Mouse (Mus musculus) layer of hippocampus, adult 2 months (tissue): ENCODE data around the gene H2-Ob. TPM values are rescaled to one million over a fixed set of nuclear protein-coding genes. Genes with fewer than 3 reads are reported as not detected.

Source experiments
- DNase-seq, 2 experiments: peaks; one replicate each; pipeline ENCODE4 v3.0.0; 2022; ENCODE audit warnings: low spot score in 2 of 2
- H3K27ac ChIP-seq: fragments of 200-600 bp; 2 replicates; pipeline ENCODE4 v1.8.1; 2022
- H3K4me3 ChIP-seq: fragments of 200-600 bp; 2 replicates; pipeline ENCODE4 v1.8.1; 2022; ENCODE audit warnings: mild to moderate bottlenecking
- CTCF ChIP-seq: fragments of 200-600 bp; conservative IDR thresholded peaks from 2 replicates; pipeline ENCODE4 v1.8.1; 2022; ENCODE audit warnings: antibody characterized with exemption, mild to moderate bottlenecking, moderate library complexity
- total RNA-seq, 2 experiments: library from RNA; stranded (reverse); gene quantifications; 2 replicates each; pipeline ENCODE4 v1.2.3; 2021

Gene H2-Ob
- total RNA-seq, 2 experiments from 2014 or later = 0.17 TPM; not detected in 1

GRCm38 (mm10) chr17:34300691-34301566 is 62.2 kb downstream of the H2-Ob start:
- Histone ChIP-seq H3K4me3 (no peak overlapping the region), H3K27ac (no peak overlapping the region)
- TF ChIP-seq CTCF = no peak
- DNase-seq = no peak

- H3K4me3 ChIP-seq = no peak overlapping the region
- DNase-seq = no peak
- H3K27ac ChIP-seq = no peak overlapping the region
- TF ChIP-seq CTCF = no peak
Observed at GRCm38 (mm10) chr17:34301670-34302190, 63.0 kb downstream of the H2-Ob start.

GRCm38 (mm10) chr17:34303789-34304188 is 65.1 kb downstream of the H2-Ob start:
- DNase-seq = no peak
- TF ChIP-seq CTCF = no peak
- Histone ChIP-seq H3K4me3 (no peak overlapping the region), H3K27ac (no peak overlapping the region)

Other genes with a start within 250 kb of the H2-Ob start
- gene H2-K1, start 238.6 kb upstream of the H2-Ob start, total RNA-seq = 10 to 100 TPM; 20.7 to 22.5 TPM
- 10 to 100 TPM; 39.6 to 45.2 TPM for gene Ring1, start 214.2 kb upstream of the H2-Ob start, total RNA-seq
- gene H2-Ke6, start 210.8 kb upstream of the H2-Ob start, total RNA-seq = 10 to 100 TPM; 55.6 to 59.5 TPM
- gene Slc39a7, start 207.2 kb upstream of the H2-Ob start, total RNA-seq = 10 to 100 TPM; 97.7 to 98.9 TPM
- 10 to 100 TPM; 80.6 to 85.5 TPM for gene Rxrb, start 207.1 kb upstream of the H2-Ob start, total RNA-seq
- gene Col11a2, start 199.5 kb upstream of the H2-Ob start, total RNA-seq = 10 to 100 TPM; 18.9 to 23.1 TPM
- under 1 TPM in 1 of 2 experiments, not detected in 1; 0.44 TPM for gene H2-Oa, start 146.6 kb upstream of the H2-Ob start, total RNA-seq
- 10 to 100 TPM; 26.2 to 33.1 TPM for gene H2-DMa, start 119.4 kb upstream of the H2-Ob start, total RNA-seq
- 100 to 1,000 TPM; 196 to 200 TPM for gene Brd2, start 116.3 kb upstream of the H2-Ob start, total RNA-seq
- under 1 TPM; 0.77 to 0.96 TPM for gene H2-DMb2, start 95.6 kb upstream of the H2-Ob start, total RNA-seq
- gene H2-DMb1, start 85.8 kb upstream of the H2-Ob start, total RNA-seq = 1 to 10 TPM; 1.8 to 2.5 TPM
- 1 to 10 TPM; 3.3 to 3.4 TPM for gene Tap1, start 51.4 kb upstream of the H2-Ob start, total RNA-seq
- gene Psmb9, start 51.1 kb upstream of the H2-Ob start, total RNA-seq = 1 to 10 TPM; 2.1 to 3.6 TPM
- 1 to 10 TPM; 2.7 TPM for gene Psmb8, start 41.2 kb upstream of the H2-Ob start, total RNA-seq
- 1 to 10 TPM; 7.8 to 9.3 TPM for gene Tap2, start 35.4 kb upstream of the H2-Ob start, total RNA-seq
- gene H2-Ab1, start 18.8 kb downstream of the H2-Ob start, total RNA-seq = 1 to 10 TPM; 1.7 to 1.8 TPM
- 1 to 10 TPM in 1 of 2 experiments, under 1 TPM in 1; 0.66 to 1.2 TPM for gene H2-Aa, start 48.9 kb downstream of the H2-Ob start, total RNA-seq
- 1 to 10 TPM; 1.0 to 1.3 TPM for gene H2-Eb1, start 67.0 kb downstream of the H2-Ob start, total RNA-seq
- not detected for gene H2-Eb2, start 86.8 kb downstream of the H2-Ob start, total RNA-seq
- under 1 TPM; 0.51 to 0.76 TPM for gene Btnl2, start 115.9 kb downstream of the H2-Ob start, total RNA-seq
- not detected for gene Btnl1, start 138.2 kb downstream of the H2-Ob start, total RNA-seq
- 1 to 10 TPM; 4.1 to 7.2 TPM for gene BC051142, start 159.9 kb downstream of the H2-Ob start, total RNA-seq
- not detected for gene Btnl4, start 238.4 kb downstream of the H2-Ob start, total RNA-seq